Mouse (Mus musculus) ovary, postnatal 14 days (tissue): ENCODE measurements around the gene Cenpp.
"Not testable (repeated sequence)": the region's sequence is repeated elsewhere in the genome, so short reads cannot be mapped to it uniquely, and the experiment has no call there.

Experiments
- DNase-seq: peaks from one replicate; pipeline ENCODE4 v3.0.0; 2022; ENCODE audit warnings: low spot score

Gene Cenpp

DNA sequence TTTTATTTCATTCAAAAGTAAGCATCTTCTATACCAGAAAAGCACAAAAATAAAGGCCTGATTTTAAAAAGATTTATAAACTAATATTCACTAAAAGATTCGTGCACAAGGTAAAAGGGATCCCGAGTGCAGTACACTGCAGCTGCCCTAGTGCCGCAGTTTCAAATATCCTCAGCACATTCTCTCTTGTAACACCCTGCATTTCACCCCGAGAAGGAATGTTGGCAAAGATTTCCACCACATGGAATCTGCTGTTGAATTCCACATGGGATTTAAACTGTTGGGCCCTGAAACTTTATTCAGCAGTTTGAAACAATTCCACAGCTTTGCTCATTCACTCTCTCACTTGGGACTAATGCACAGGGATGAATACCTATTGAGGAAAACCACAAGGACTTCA is 44.9 kb downstream of the Cenpp start, which contains the start of gene Ogn:
TSS of gene Ogn (plus strand) at position 333 of the 400 bp plus-strand sequence.
- peak; percentile 13 for DNase-seq

DNA sequence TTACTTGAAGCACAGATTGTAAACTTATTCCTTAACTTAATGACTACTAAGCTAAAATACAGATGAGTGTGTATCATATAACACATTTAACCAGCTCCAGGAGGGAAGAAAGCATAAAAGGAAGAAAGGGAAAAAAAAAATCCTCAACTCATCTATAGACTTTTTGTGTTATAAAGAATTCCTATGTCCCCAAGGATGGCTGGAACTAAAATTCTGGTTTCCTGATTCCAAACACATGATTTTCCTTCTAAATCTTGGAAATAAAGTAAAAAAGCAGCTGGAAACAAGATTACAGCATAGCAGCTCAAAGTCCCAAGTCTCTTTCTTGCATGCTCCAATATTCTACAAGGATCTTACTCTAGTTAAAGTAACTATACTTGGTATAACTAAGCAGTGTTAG is 49.0 kb downstream of the Cenpp start:
- DNase-seq: no peak

DNA sequence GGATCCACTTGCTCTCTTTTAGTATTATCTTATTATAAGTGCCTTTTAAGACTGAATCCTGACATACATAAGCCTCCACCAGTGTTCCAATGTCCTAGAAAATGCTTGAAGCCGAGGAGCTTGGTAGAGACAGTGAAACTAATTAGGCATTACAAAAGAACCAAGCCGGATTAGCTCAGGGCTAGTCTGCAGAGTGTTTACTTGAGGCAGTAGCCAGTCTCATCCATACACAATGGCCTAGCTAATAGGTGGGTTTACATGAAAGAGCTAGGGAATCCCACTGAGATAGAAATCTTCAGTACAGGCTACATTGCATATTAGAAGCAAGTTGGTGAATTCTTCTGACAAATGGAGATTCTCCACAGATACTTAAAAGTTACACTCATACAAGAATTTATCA is 50.0 kb downstream of the Cenpp start:
- not testable (repeated sequence) for DNase-seq

DNA sequence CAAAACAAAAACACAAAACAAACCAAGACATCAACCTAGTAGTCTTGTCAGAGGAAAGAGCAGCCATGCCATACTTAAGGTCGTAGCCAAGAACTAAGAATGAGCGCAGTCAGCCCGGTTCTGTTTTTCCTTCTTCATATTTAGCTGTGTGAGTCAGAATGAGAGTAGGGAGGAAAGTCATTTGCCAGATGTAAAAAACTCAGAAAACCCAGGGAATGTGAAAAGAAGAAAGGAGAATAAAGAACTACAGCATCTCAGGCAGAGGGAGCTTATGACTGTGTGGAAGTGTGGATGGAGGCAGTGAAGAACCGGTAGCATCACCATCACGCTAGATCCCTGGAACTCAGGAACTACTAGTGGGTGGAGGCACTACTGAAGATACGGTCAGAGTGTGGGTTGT is 66.5 kb downstream of the Cenpp start:
- DNase-seq: no peak

DNA sequence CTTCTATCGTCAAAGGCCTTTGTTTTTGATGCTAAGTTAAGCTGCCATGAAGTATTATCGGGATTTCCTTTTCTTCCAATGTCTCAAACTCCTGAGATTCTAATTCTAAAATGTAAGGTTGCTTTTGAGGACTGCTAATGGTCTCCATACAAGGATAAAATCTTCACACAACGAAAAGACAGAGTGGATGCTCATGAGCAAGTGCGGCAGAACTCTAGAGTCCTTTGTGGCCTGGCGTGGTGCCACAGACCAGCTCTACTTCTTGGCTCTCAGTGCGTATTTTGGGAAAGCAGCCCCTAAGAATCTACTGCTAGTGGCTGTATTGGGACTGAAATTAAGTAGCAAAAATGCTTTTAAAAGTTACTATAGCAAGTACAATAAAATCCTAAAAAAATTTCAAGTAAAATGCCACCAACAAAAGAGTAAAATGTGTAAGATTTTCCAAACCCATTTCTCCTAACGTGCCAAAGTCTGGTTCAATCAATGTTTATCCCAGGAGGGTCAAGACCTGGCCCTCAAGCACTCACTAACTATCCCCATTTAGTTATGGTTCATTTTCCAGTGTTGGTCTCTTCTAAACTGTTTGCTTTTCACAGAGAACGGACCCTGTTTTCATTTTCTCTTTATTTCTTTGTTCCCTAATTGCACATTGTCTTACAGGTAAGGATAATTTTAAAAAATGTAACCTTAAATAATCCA is 68.1 kb downstream of the Cenpp start:
- DNase-seq: peak; percentile 17

DNA sequence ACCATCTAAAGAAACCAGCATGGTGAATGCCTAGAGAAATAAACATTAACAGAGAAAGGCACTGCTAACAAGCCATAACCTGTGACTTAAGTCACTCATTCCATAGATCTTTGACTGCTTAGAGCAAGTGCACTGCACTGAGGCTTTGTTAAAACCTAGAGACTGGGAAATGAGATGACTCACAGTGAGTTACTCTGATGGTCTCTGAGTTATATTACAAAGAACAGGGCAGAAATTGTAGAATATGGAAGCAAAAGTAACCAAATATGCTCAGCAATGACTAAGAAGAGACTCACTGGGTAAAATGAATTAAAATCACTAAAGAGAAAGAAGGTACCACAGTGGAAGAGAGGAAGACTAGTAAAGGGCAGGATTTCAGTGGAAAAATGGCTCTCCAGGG is 68.7 kb downstream of the Cenpp start:
- no peak for DNase-seq

DNA sequence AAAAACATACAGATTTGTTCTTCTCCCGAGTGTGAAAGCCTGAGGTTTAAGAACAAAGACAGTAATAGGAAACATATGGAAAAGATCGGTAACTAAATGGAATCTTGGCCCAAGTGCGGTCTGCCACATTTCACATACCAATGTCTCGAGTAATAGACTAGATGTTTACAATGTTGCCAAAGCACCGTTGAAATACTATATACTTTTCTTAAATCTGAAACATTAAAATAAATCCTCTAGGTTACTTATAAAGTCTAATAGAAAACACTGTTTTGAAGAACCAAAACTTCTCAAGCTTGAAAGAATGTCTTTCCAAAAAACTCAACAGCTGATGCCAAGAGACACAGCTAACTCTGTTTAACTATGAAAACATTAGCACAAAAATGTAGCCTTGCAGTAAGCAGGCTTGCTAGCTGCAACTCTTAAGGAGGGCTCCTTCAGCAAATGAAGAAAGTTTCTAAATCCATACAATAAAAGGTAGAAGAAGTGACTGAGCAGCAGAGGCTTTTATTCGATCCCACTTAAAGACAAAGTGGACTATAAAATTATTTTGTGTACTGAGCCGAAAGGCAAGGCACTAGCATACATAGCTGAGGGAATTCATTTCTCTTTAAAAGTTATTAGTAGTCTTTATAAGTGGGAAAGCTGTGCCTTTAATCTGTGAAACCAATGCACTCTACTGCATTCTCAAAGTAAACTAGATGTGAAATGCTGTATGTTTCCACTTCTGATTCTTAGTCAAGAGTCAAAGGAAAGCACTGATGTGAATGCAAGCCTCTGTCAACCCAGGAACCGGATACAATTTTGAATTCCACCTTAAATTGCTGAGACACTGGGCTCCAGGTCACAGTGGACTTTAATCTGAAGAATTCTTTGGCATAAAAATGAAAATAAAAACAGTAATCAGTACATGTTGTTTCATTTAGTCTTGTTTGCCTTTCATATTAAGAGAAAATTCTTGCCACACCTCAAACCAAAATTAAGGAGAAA is 70.7 kb downstream of the Cenpp start, which contains the start of gene Omd:
TSS of gene Omd (plus strand) at position 922 of the 990 bp plus-strand sequence.
- DNase-seq: peak; percentile 6

DNA sequence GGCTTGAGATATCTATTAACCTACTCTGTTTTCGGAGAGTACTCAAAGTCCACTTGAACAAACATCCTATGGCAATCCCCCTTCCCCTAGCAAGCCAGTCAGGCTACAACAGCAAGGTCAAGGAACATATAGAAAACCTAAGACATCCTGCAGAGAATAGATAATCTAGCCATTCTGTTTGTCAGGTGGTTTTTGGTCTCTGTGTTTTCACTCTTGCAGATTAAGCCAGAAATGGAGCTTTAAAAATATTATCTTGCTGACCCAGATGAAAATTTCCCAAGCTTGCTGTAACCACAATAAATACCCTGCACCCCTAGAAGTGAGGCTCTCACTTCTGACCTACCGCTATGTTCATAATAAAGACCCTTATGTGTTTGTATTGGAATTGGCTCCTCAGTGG is 81.2 kb downstream of the Cenpp start:
- DNase-seq: no peak

DNA sequence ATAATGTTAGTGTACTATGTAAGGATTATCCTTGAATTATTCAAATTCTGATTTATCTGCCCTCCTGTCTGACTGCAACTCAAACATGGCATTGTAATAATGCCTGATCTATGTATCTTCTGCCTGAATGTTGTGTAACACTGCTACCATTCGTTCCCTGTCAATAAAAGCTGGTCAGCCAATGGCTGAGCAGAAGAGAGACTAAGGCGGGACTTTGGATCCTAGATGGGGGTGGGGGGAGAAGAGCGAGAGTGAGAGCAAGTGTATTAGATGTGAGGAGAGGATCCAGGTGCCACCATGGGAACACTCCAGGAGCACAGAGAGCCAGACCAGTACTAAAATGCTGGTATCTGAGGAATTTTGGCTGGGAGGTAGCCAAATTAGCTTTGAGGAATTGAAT is 82.2 kb downstream of the Cenpp start:
- DNase-seq: no peak

DNA sequence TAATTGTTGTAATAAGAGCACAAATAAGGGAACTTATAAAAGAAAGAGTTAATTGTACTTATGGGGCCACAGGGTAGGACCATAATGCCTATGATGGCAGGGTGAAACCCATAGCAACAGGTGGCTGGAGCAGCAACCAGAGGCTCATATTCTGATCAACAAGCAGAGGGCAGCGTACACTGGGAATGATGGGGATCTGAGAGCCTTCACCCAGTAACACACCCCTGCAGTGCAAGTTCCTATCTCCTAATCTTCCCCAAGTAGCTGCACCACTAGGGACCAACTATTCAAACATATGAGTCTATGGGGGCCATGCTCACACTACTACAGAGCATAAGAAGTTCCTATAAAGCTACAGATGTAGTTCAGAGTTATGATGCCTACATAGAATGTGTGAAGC is 88.2 kb downstream of the Cenpp start:
- DNase-seq: no peak

DNA sequence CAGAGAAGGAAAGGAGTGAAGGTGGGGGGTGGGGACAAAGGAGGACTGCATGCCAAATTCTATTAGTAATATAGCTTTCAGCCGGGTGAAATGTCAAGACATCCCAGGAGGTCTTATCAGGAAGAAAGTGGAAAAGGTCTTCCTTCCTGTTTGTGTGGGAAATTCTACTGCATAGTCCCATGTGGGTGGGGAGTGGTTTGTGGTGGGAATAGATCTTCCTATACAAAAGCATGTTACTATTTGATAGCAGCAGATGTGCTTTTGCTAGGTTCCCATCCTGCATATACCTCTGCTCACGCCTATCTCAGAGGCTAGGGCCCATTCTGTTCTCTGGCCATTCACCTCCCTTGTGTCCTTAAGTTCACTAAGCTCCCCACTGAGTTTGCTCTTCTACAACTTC is 91.7 kb downstream of the Cenpp start:
- DNase-seq: no peak

DNA sequence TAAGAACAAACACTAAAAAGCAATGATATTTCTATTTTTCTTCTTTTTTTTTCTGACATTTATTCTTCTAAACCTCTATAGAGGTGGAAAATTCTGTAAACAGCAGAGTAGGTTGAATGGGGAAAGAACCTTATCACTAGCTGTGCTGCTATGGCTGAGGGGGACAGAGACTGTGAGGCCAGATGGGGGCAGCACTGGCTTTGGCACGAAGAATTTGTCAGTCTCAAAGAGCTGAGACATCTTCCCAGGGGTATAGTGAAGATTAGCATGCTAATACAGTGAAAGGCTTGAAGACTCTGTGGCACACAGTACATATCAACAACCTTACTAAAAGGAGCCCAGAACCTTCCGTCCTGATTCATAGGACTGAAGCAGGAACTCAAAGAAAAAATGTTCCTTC is 93.4 kb downstream of the Cenpp start:
- DNase-seq: no peak

DNA sequence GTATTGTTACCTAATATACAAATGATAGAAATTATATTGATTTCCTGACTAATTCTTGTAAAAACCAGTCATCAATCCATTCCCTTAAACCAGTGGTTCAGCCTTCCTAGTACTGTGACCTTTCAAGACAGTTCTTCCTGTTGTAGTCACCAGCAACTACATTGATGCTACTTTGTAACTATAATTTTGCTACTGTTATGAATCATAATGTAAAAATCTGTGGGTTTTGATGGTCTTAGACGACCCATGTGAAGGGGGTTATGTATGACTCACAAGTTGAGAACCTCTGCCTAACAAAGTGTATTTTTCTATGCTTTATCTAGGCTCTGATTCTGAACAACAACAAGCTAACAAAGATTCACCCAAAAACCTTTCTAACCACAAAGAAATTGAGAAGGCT is 95.7 kb downstream of the Cenpp start:
- DNase-seq: no peak

DNA sequence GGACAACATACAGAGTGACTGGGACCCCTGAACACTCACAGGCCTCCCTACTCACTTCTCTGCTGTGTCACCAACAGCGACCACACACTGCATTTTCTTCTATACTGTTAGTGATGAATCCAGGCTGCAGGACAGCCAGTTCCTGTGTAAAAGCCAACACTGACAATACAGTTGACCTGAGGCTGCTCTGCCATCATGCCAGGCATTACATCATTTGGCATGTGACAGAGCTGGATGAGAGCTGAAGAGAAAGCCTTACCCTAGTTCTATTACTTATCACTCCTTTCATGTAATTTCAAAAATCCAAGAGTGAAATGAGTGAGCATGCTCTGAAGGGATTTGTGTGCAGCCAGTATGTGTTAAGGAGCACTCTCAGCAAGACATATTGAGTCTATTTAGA is 96.4 kb downstream of the Cenpp start:
- no peak for DNase-seq

DNA sequence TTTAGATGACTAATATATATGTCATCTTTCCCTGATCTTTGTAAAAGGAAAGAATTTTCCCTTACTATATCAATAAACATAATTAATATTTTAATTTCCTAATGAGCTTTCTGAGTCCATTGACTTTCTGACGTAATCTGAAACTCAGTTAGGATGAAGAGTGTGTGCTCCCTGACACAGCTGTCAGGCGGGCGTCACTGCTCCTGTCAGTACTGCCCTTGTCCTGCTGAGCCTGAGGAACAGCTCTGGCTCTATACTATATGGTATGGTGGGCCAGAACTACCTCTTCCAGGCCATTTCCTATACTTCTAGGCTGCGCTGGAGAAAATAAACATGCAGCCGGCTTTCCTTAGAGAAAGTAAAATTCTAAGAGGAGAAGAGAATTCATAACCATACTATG is 98.1 kb downstream of the Cenpp start:
- no peak for DNase-seq

DNA sequence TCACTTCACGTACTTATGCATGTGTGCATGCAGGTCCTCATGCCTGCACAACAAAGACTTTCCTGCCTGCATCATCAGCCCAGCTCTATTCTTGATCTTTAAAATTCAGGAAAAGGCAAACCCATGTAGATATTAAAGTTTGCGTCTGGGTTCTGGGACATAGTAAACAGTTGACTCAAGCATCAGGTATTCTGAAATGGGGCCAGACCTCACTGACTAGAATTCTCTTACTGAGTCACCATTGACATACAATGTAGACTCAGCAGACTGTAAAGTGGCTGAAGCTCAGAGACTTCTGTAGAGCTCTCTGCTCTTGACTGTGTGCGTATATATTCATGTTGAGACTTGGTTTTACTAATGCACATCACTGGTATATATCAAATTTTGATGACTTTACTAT is 103.0 kb downstream of the Cenpp start:
- no peak for DNase-seq

DNA sequence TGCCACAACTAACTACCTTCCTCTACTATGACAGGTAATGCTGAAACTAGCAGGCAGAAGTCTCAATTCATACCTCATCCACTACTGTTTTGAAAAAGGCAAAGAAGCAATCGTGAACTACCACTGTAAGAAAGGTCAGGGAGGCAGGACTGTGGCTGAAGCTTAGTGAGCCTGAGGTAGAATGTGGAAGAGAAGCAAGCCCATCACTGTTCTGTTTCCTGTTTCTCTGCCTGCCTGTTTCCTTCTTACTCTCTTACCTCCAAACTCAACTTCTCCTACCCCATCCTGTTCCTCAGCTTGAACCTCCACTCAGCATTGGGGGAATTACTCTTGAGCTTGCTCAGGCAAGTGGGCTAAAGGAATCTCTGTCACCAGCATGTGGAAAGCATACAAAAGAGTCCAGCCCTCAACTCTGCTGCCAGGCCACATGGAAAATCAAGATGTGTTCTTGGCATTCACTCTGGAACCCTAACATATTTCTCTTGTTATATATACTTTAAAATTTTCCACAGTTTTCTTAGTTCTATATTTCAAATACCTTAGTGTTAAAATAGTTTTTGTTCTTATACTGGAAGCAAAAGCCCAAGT is 104.9 kb downstream of the Cenpp start:
- DNase-seq: no peak

DNA sequence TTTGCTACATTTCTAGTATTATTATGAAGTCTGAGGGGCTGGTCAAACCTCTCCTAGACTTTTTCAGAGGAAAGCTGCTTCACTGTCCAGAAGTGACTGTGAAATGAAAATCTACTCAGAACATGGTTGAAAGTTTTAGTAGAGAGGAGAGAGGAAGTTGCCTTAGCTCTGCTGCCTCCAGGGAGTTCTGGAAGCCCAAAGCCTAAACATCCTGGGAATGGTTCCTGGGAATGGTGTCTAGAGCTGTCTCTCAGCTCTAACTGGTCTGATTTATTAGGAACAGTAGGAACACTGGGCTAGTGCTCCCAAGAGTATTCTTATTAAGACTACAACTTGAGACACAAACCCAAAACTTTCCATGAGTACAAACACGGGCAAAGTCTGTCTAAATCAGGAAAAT is 106.1 kb downstream of the Cenpp start:
- no peak for DNase-seq

DNA sequence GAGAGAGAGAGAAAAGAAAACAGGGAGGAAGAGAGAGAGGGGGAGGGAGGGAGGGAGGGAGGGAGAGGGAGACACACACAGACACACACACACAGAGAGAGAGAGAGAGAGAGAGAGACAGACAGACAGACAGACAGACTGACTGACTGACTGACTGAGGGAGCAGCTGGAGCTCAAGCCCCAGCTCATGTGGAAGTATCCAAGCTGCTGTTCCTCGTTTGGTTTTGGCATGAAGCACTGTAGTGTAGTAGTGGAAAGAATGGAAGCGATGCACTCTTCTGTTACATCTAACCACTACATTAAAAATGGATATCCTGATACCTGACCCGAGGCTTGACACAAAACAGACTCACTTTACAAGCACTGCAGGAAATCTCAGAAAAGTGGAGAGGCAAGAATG is 106.9 kb downstream of the Cenpp start:
- DNase-seq: no peak

DNA sequence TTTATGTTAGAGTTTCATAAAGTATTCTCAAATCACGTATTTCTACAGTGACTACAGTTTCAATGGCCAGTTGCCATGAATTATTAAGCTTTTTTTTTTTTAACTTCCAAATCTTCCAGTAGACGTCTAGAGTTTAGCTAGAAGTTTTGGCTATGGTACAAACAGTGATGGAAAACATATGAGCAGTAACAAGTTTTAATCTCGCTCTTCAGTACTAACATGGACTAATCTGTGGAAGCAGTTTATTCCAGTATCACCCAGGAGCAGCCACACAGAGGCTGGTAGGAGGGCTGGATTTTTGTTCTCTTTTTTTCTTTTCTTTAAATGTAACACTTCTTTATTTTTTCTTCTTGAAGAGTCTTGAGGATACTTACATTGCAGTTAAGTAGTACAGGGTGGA is 108.3 kb downstream of the Cenpp start, which contains the start of gene Aspn:
TSS of gene Aspn (plus strand) at position 165 of the 400 bp plus-strand sequence.
- DNase-seq: no peak

DNA sequence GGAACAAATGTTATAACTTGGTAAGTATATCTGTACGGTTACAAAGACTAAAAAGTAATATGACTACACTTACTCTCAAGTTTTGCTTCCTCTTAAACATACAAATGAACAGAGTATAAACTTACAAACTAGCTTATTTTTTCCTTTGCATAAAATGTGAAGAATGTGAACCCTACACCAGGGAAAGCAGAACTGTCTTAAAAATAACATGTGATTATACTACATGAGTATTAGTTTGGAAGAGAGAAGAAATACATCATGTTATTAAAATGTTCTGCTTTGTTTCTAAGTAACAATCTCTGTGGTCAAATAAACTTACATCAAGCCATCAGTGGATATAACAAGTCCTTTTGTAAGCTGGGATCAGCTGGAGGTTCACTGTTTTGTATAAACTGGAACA is 113.9 kb downstream of the Cenpp start:
- no peak for DNase-seq

DNA sequence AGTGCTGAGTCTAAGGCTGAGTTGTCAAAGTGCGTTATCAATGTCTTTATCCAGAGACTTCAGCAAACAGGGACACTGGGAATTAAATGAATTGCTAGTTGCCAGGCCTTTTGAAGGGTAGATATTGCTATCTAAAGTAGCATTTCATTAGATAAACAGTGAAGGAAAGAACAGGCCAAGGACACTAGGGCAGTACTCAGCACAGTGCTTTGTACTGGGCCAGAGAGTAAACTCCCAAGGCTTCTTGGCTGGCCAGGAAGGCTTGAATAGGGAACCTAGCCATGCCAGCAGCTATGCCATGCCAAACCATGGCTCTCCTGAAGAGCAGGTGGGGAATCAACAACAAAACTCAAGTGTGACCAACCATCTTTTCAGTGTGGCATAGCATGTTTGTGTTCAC is 115.6 kb downstream of the Cenpp start:
- no peak for DNase-seq

DNA sequence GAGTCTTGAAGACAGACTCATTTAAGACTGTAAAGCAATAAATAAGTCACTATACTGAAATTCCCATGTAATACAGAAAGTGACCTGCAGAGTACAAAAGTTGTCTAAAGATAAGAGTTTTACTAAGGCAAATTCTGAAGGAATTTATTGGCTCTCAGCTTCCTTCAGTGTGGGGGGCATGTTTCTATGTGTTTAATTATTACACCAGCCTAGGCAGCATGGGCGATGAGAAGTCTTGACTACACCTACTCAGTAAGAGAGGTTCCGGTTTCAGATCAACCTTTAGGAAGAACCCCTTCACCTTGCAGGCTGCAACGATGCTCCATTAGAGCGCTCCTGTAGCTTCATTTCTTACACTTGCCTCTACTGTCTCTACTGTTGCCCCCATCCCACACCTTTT is 121.9 kb downstream of the Cenpp start:
- no peak for DNase-seq
